Mouse (Mus musculus): Measurements from ENCODE around the gene Gsg1l. TPM values are rescaled to one million over a fixed set of nuclear protein-coding genes. Genes with fewer than 3 reads are reported as not detected.

The Gsg1l gene
- total RNA-seq, 2 experiments from 2014 or later: not detected

GRCm38 (mm10) chr7:125920801-125921200 is 161.4 kb downstream of the Gsg1l start:
- no peak overlapping the region for H3K4me3 ChIP-seq
- H3K27ac ChIP-seq: no peak overlapping the region
- intact Hi-C loops (cut with DNase I): no loop called here
- TF ChIP-seq CTCF (IDR thresholded peaks at IDR 0.05): no peak
- DNase-seq: no peak

GRCm38 (mm10) chr7:125900386-125901161 is 181.6 kb downstream of the Gsg1l start:
- DNase-seq: no peak
- Histone ChIP-seq H3K4me3 (no peak overlapping the region), H3K27ac (no peak overlapping the region)
- TF ChIP-seq CTCF (IDR thresholded peaks at IDR 0.05): no peak
- intact Hi-C loops (cut with DNase I): no loop called here

- TF ChIP-seq CTCF (IDR thresholded peaks at IDR 0.05): no peak
- Histone ChIP-seq H3K4me3 (no peak overlapping the region), H3K27ac (no peak overlapping the region)
- no peak for DNase-seq
- intact Hi-C loops (cut with DNase I): no loop called here
Observed at GRCm38 (mm10) chr7:125899916-125900315, 182.3 kb downstream of the Gsg1l start.

GRCm38 (mm10) chr7:125899036-125899435 is 183.2 kb downstream of the Gsg1l start:
- TF ChIP-seq CTCF (IDR thresholded peaks at IDR 0.05): no peak
- Histone ChIP-seq H3K27ac (no peak overlapping the region), H3K4me3 (no peak overlapping the region)
- intact Hi-C loops (cut with DNase I): no loop called here
- peak; percentile 78 for DNase-seq

GRCm38 (mm10) chr7:125897059-125897458 is 185.2 kb downstream of the Gsg1l start:
- TF ChIP-seq CTCF (IDR thresholded peaks at IDR 0.05): no peak
- Histone ChIP-seq H3K4me3 (no peak overlapping the region), H3K27ac (no peak overlapping the region)
- intact Hi-C loops (cut with DNase I): no loop called here
- no peak for DNase-seq

GRCm38 (mm10) chr7:125893621-125894020 is 188.6 kb downstream of the Gsg1l start:
- intact Hi-C loops (cut with DNase I): no loop called here
- DNase-seq: no peak
- TF ChIP-seq CTCF (IDR thresholded peaks at IDR 0.05): no peak
- no peak overlapping the region for H3K4me3 ChIP-seq
- no peak overlapping the region for H3K27ac ChIP-seq

GRCm38 (mm10) chr7:125888373-125888772 is 193.8 kb downstream of the Gsg1l start:
- peak; percentile 68 for DNase-seq
- peak; percentile 10; the same call in 1 of the 2 replicates for TF ChIP-seq CTCF (IDR thresholded peaks at IDR 0.05)
- H3K4me3 ChIP-seq: no peak overlapping the region
- intact Hi-C loops (cut with DNase I): no loop called here
- H3K27ac ChIP-seq: no peak overlapping the region

GRCm38 (mm10) chr7:125887761-125888160 is 194.4 kb downstream of the Gsg1l start:
- TF ChIP-seq CTCF (IDR thresholded peaks at IDR 0.05): no peak
- DNase-seq: no peak
- Histone ChIP-seq H3K27ac (no peak overlapping the region), H3K4me3 (no peak overlapping the region)
- intact Hi-C loops (cut with DNase I): no loop called here

GRCm38 (mm10) chr7:125887124-125887523 is 195.1 kb downstream of the Gsg1l start:
- DNase-seq: no peak
- H3K27ac ChIP-seq: no peak overlapping the region
- H3K4me3 ChIP-seq: no peak overlapping the region
- intact Hi-C loops (cut with DNase I): no loop called here
- TF ChIP-seq CTCF (IDR thresholded peaks at IDR 0.05): no peak

- no peak for TF ChIP-seq CTCF (IDR thresholded peaks at IDR 0.05)
- intact Hi-C loops (cut with DNase I): no loop called here
- DNase-seq: peak; percentile 24
- H3K27ac ChIP-seq: no peak overlapping the region
- no peak overlapping the region for H3K4me3 ChIP-seq
Observed at GRCm38 (mm10) chr7:125886116-125886680, 196.0 kb downstream of the Gsg1l start.

- intact Hi-C loops (cut with DNase I): no loop called here
- no peak for TF ChIP-seq CTCF (IDR thresholded peaks at IDR 0.05)
Observed at GRCm38 (mm10) chr7:125883232-125883631, 199.0 kb downstream of the Gsg1l start.

GRCm38 (mm10) chr7:125878040-125878439 is 204.2 kb downstream of the Gsg1l start:
- peak; percentile 48 for DNase-seq
- TF ChIP-seq CTCF (IDR thresholded peaks at IDR 0.05): no peak
- Histone ChIP-seq H3K27ac (no peak overlapping the region), H3K4me3 (no peak overlapping the region)
- intact Hi-C loops (cut with DNase I): no loop called here

More at GRCm38 (mm10) chr7:125883232-125883631, 199.0 kb downstream of the Gsg1l start:
- no peak overlapping the region for H3K4me3 ChIP-seq
- no peak overlapping the region for H3K27ac ChIP-seq
- DNase-seq: no peak

GRCm38 (mm10) chr7:125873971-125874495 is 208.2 kb downstream of the Gsg1l start:
- H3K4me3 ChIP-seq: no peak overlapping the region
- TF ChIP-seq CTCF (IDR thresholded peaks at IDR 0.05): no peak
- H3K27ac ChIP-seq: no peak overlapping the region
- intact Hi-C loops (cut with DNase I): no loop called here
- DNase-seq: no peak

All from gastrocnemius, adult 2 months (tissue).